Mouse (Mus musculus) frontal cortex, postnatal 25 days (tissue): ENCODE measurements around the gene Grin3a.
"Not testable (repeated sequence)": the region's sequence is repeated elsewhere in the genome, so short reads cannot be mapped to it uniquely, and the experiment has no call there.

Experiments
- DNase-seq, 2 experiments: peaks; one replicate each; pipeline ENCODE4 v3.0.0; 2022; ENCODE audit warnings: low spot score in 2 of 2

Gene Grin3a

GRCm38 (mm10) chr4:49680171-49680875 lies 165.2 kb downstream of the Grin3a start:
- no peak for DNase-seq

GRCm38 (mm10) chr4:49676790-49677189 lies 168.8 kb downstream of the Grin3a start:
- DNase-seq: no peak

GRCm38 (mm10) chr4:49676071-49676470 lies 169.5 kb downstream of the Grin3a start:
- DNase-seq: no peak

- DNase-seq: peak in 1 of 2 experiments; percentile 23
Observed at GRCm38 (mm10) chr4:49664850-49665249, 180.7 kb downstream of the Grin3a start.

GRCm38 (mm10) chr4:49662231-49662630 lies 183.3 kb downstream of the Grin3a start:
- no peak for DNase-seq

GRCm38 (mm10) chr4:49661664-49662063 lies 183.9 kb downstream of the Grin3a start:
- DNase-seq: no peak

GRCm38 (mm10) chr4:49659421-49659820 lies 186.1 kb downstream of the Grin3a start:
- DNase-seq: no peak

- no peak for DNase-seq
Observed at GRCm38 (mm10) chr4:49639913-49640312, 205.6 kb downstream of the Grin3a start.

- no peak for DNase-seq
Observed at GRCm38 (mm10) chr4:49637821-49638220, 207.7 kb downstream of the Grin3a start.

GRCm38 (mm10) chr4:49632139-49632481 lies 213.4 kb downstream of the Grin3a start:
- no peak for DNase-seq

- DNase-seq: peak; percentile 86 to 94
Observed at GRCm38 (mm10) chr4:49631319-49632138, 214.0 kb downstream of the Grin3a start, which contains the start of gene Rnf20. TSS of gene Rnf20 (plus strand) at chr4:49632006.

GRCm38 (mm10) chr4:49628941-49629340 lies 216.6 kb downstream of the Grin3a start:
- no peak for DNase-seq

GRCm38 (mm10) chr4:49626973-49627372 lies 218.6 kb downstream of the Grin3a start:
- peak; percentile 70 to 72 for DNase-seq

GRCm38 (mm10) chr4:49624969-49625368 lies 220.6 kb downstream of the Grin3a start:
- not testable (repeated sequence) for DNase-seq

- no peak for DNase-seq
Observed at GRCm38 (mm10) chr4:49623916-49624315, 221.6 kb downstream of the Grin3a start.

- no peak for DNase-seq
Observed at GRCm38 (mm10) chr4:49622272-49622671, 223.3 kb downstream of the Grin3a start.

GRCm38 (mm10) chr4:49619861-49620260 lies 225.7 kb downstream of the Grin3a start:
- not testable (repeated sequence) for DNase-seq

- no peak for DNase-seq
Observed at GRCm38 (mm10) chr4:49616924-49617323, 228.6 kb downstream of the Grin3a start.
